Mouse (Mus musculus): ENCODE results near the gene Gm12258. TPM values are rescaled to one million over a fixed set of nuclear protein-coding genes. Genes with fewer than 3 reads are reported as not detected.
A peak's percentile ranks its signal among the peaks of the same experiment; 100 is the strongest.

Gene Gm12258
- polyA plus RNA-seq, 1 experiment from 2014 or later, result 26.1 TPM

- Histone ChIP-seq H3K27ac (ENCODE audit: low read length) (no peak overlapping the region), H3K27me3 (ENCODE audit: control insufficient read depth, insufficient read depth, low read depth, low read length) (no peaks in the 10 kb centered on the region), H3K4me2 (ENCODE audit: low read length) (no peak overlapping the region), H3K36me3 (ENCODE audit: control insufficient read depth, insufficient read depth, low read length) (peaks cover 15% of the 10 kb centered on the region), H3K9me3 (replicated peaks; ENCODE audit: control insufficient read depth, low read length, poor library complexity, severe bottlenecking) (no peaks in the 10 kb centered on the region), H3K4me3 (ENCODE audit: low read depth, low read length) (no peak overlapping the region), H3K4me1 (ENCODE audit: control insufficient read depth, insufficient read depth, low read length) (no peaks in the 10 kb centered on the region), H3K9ac (ENCODE audit: low read depth, low read length) (no peak overlapping the region)
- WGBS, result 84% methylated on average over 8 of the region's 8 CpGs
- ATAC-seq, result no peak
These were observed 36.8 kb downstream of the Gm12258 start for GRCm38 (mm10) chr11:58883756-58884155.

- Histone ChIP-seq H3K27ac (ENCODE audit: low read length) (no peak overlapping the region), H3K36me3 (ENCODE audit: control insufficient read depth, insufficient read depth, low read length) (peaks cover 29% of the 10 kb centered on the region), H3K4me3 (ENCODE audit: low read depth, low read length) (no peak overlapping the region), H3K4me2 (ENCODE audit: low read length) (no peak overlapping the region), H3K4me1 (ENCODE audit: control insufficient read depth, insufficient read depth, low read length) (no peaks in the 10 kb centered on the region), H3K9me3 (replicated peaks; ENCODE audit: control insufficient read depth, low read length, poor library complexity, severe bottlenecking) (no peaks in the 10 kb centered on the region), H3K27me3 (ENCODE audit: control insufficient read depth, insufficient read depth, low read depth, low read length) (no peaks in the 10 kb centered on the region), H3K9ac (ENCODE audit: low read depth, low read length) (no peak overlapping the region)
- WGBS, result 98% methylated on average over 10 of the region's 10 CpGs
- no peak for ATAC-seq
These were observed 43.6 kb downstream of the Gm12258 start for GRCm38 (mm10) chr11:58890511-58890910.

- Histone ChIP-seq H3K4me2 (ENCODE audit: low read length) (no peak overlapping the region), H3K4me3 (ENCODE audit: low read depth, low read length) (no peak overlapping the region), H3K4me1 (ENCODE audit: control insufficient read depth, insufficient read depth, low read length) (0 out of 2 replicates have a peak, but pooled peaks cover 3% of the 10 kb centered on the region), H3K27me3 (ENCODE audit: control insufficient read depth, insufficient read depth, low read depth, low read length) (no peaks in the 10 kb centered on the region), H3K36me3 (ENCODE audit: control insufficient read depth, insufficient read depth, low read length) (peaks cover 29% of the 10 kb centered on the region), H3K9me3 (replicated peaks; ENCODE audit: control insufficient read depth, low read length, poor library complexity, severe bottlenecking) (no peaks in the 10 kb centered on the region), H3K27ac (ENCODE audit: low read length) (no peak overlapping the region), H3K9ac (ENCODE audit: low read depth, low read length) (no peak overlapping the region)
- no peak for ATAC-seq
- WGBS, result 78% methylated on average over 6 of the region's 6 CpGs
These were observed 47.5 kb downstream of the Gm12258 start for GRCm38 (mm10) chr11:58894456-58894855.

GRCm38 (mm10) chr11:58897485-58897884 is 50.5 kb downstream of the Gm12258 start:
- Histone ChIP-seq H3K36me3 (ENCODE audit: control insufficient read depth, insufficient read depth, low read length) (peaks cover 12% of the 10 kb centered on the region; the same call in 1 of the 2 replicates), H3K4me2 (ENCODE audit: low read length) (no peak overlapping the region), H3K4me1 (ENCODE audit: control insufficient read depth, insufficient read depth, low read length) (peaks cover 6% of the 10 kb centered on the region; the same call in 1 of the 2 replicates), H3K4me3 (ENCODE audit: low read depth, low read length) (no peak overlapping the region), H3K27me3 (ENCODE audit: control insufficient read depth, insufficient read depth, low read depth, low read length) (no peaks in the 10 kb centered on the region), H3K27ac (ENCODE audit: low read length) (no peak overlapping the region), H3K9ac (ENCODE audit: low read depth, low read length) (no peak overlapping the region), H3K9me3 (replicated peaks; ENCODE audit: control insufficient read depth, low read length, poor library complexity, severe bottlenecking) (no peaks in the 10 kb centered on the region)
- 90% methylated on average over 6 of the region's 6 CpGs for WGBS
- no peak for ATAC-seq

GRCm38 (mm10) chr11:58901080-58901479 is 54.1 kb downstream of the Gm12258 start:
- Histone ChIP-seq H3K4me2 (ENCODE audit: low read length) (no peak overlapping the region), H3K9me3 (replicated peaks; ENCODE audit: control insufficient read depth, low read length, poor library complexity, severe bottlenecking) (no peaks in the 10 kb centered on the region), H3K27ac (ENCODE audit: low read length) (no peak overlapping the region), H3K9ac (ENCODE audit: low read depth, low read length) (no peak overlapping the region), H3K4me3 (ENCODE audit: low read depth, low read length) (no peak overlapping the region), H3K27me3 (ENCODE audit: control insufficient read depth, insufficient read depth, low read depth, low read length) (no peaks in the 10 kb centered on the region), H3K4me1 (ENCODE audit: control insufficient read depth, insufficient read depth, low read length) (peaks cover 18% of the 10 kb centered on the region), H3K36me3 (ENCODE audit: control insufficient read depth, insufficient read depth, low read length) (peaks cover 2% of the 10 kb centered on the region; the same call in 1 of the 2 replicates)
- no peak for ATAC-seq

- H3K4me3 ChIP-seq (ENCODE audit: low read depth, low read length), result peak within 1 kb of the TSS; percentile 84
- peak within 1 kb of the TSS; percentile 89 for H3K27ac ChIP-seq (ENCODE audit: low read length)
- H3K9me3 ChIP-seq (replicated peaks; ENCODE audit: control insufficient read depth, low read length, poor library complexity, severe bottlenecking), result no peaks in the 10 kb centered on the region
- 0% methylated on average over 40 of the region's 40 CpGs for WGBS
- peak within 1 kb of the TSS; percentile 89 for H3K4me2 ChIP-seq (ENCODE audit: low read length)
- H3K36me3 ChIP-seq (ENCODE audit: control insufficient read depth, insufficient read depth, low read length), result peaks cover 2% of the 10 kb centered on the region; the same call in 1 of the 2 replicates
- peak; percentile 99 for ATAC-seq
- H3K4me1 ChIP-seq (ENCODE audit: control insufficient read depth, insufficient read depth, low read length), result peaks cover 15% of the 10 kb centered on the region
- no peaks in the 10 kb centered on the region for H3K27me3 ChIP-seq (ENCODE audit: control insufficient read depth, insufficient read depth, low read depth, low read length)
- peak within 1 kb of the TSS; percentile 91 for H3K9ac ChIP-seq (ENCODE audit: low read depth, low read length)
These were observed 56.8 kb downstream of the Gm12258 start, which contains the start of gene Zfp39 for GRCm38 (mm10) chr11:58903511-58904409. Zfp39 (minus strand) TSS chr11:58904225.

GRCm38 (mm10) chr11:58904410-58904718 is 57.4 kb downstream of the Gm12258 start:
- Histone ChIP-seq H3K9ac (ENCODE audit: low read depth, low read length) (no peak overlapping the region), H3K27me3 (ENCODE audit: control insufficient read depth, insufficient read depth, low read depth, low read length) (no peaks in the 10 kb centered on the region), H3K4me3 (ENCODE audit: low read depth, low read length) (peak overlapping the region; percentile 84), H3K27ac (ENCODE audit: low read length) (no peak overlapping the region), H3K9me3 (replicated peaks; ENCODE audit: control insufficient read depth, low read length, poor library complexity, severe bottlenecking) (no peaks in the 10 kb centered on the region), H3K4me1 (ENCODE audit: control insufficient read depth, insufficient read depth, low read length) (peaks cover 15% of the 10 kb centered on the region), H3K4me2 (ENCODE audit: low read length) (peak overlapping the region; percentile 89), H3K36me3 (ENCODE audit: control insufficient read depth, insufficient read depth, low read length) (peaks cover 2% of the 10 kb centered on the region; the same call in 1 of the 2 replicates)
- WGBS, result 1% methylated on average over 8 of the region's 8 CpGs
- ATAC-seq, result peak; percentile 30; the same call in 1 of the 2 replicates

GRCm38 (mm10) chr11:58904838-58905237 is 57.9 kb downstream of the Gm12258 start:
- H3K4me3 ChIP-seq (ENCODE audit: low read depth, low read length), result no peak overlapping the region
- H3K36me3 ChIP-seq (ENCODE audit: control insufficient read depth, insufficient read depth, low read length), result peaks cover 2% of the 10 kb centered on the region; the same call in 1 of the 2 replicates
- H3K27ac ChIP-seq (ENCODE audit: low read length), result no peak overlapping the region
- no peaks in the 10 kb centered on the region for H3K27me3 ChIP-seq (ENCODE audit: control insufficient read depth, insufficient read depth, low read depth, low read length)
- H3K4me1 ChIP-seq (ENCODE audit: control insufficient read depth, insufficient read depth, low read length), result peaks cover 15% of the 10 kb centered on the region
- WGBS, result 44% methylated on average over 6 of the region's 6 CpGs
- no peaks in the 10 kb centered on the region for H3K9me3 ChIP-seq (replicated peaks; ENCODE audit: control insufficient read depth, low read length, poor library complexity, severe bottlenecking)
- H3K9ac ChIP-seq (ENCODE audit: low read depth, low read length), result no peak overlapping the region
- no peak overlapping the region for H3K4me2 ChIP-seq (ENCODE audit: low read length)
- no peak for ATAC-seq
